Mouse (Mus musculus) kidney, adult 2 months (tissue): Measurements from ENCODE around the gene Yeats2.

Source experiments
- CTCF ChIP-seq: fragments of 200-500 bp; conservative IDR thresholded peaks from 2 replicates; pipeline ENCODE4 v1.5.1; 2011; ENCODE audit warnings: low read depth, mild to moderate bottlenecking, control low read depth, low read length, moderate library complexity, mixed read lengths; ENCODE audit not compliant: insufficient read depth, insufficient read length
- POLR2A ChIP-seq: fragments of 200-500 bp; IDR thresholded peaks from one replicate; pipeline ENCODE4 v1.6.1; 2011; ENCODE audit warnings: low read depth, low read length, control low read depth

GRCm38 (mm10) chr16:20271339-20271738 is 130.5 kb downstream of the Yeats2 start:
- TF ChIP-seq POLR2A (no peak), CTCF (no peak)
